Mouse (Mus musculus): ENCODE results near the gene Gm6034. TPM values are rescaled to one million over a fixed set of nuclear protein-coding genes. Genes with fewer than 3 reads are reported as not detected.

Gm6034 gene
- polyA plus RNA-seq (2014; fragmentation: Illumina TruSeq; extraction: RNeasy Lipid Tissue Mini Kit (QIAGEN cat#74804); ENCODE audit: low read depth, low replicate concordance): not detected

DNA sequence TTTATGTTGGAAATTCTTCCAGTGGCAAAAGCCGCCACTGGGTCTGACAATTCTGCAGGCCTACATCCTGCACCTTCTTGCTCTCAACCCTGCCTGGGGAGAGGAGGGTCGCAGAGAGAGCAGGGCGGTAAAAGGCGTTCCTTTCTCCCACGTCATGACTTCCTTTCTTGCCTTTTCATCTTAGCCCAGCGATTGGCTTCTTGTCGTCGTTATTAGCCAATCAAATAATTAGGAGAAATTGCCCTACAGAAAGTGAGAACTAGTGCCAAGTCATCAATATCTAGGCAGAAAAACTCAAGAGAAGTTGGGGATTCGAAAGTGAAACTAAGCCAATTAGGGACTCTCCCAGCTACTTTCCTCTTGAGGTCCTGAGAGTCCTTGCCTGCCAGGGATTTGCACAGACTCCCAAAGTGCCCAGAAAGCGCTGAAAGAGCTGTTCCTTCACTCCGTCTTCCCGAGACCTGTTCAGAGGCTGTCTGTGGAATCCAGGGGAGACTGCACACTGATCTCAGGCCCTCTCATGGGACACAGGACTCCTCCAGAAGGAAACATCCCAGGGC lies at the start of gene Gm6034, which contains the start of gene H2-T22:
Gene Gm6034 (plus strand): TSS at position 352 of the 560 bp plus-strand sequence.
Gene H2-T22 (minus strand): TSS at position 138 of the 560 bp plus-strand sequence.

DNA sequence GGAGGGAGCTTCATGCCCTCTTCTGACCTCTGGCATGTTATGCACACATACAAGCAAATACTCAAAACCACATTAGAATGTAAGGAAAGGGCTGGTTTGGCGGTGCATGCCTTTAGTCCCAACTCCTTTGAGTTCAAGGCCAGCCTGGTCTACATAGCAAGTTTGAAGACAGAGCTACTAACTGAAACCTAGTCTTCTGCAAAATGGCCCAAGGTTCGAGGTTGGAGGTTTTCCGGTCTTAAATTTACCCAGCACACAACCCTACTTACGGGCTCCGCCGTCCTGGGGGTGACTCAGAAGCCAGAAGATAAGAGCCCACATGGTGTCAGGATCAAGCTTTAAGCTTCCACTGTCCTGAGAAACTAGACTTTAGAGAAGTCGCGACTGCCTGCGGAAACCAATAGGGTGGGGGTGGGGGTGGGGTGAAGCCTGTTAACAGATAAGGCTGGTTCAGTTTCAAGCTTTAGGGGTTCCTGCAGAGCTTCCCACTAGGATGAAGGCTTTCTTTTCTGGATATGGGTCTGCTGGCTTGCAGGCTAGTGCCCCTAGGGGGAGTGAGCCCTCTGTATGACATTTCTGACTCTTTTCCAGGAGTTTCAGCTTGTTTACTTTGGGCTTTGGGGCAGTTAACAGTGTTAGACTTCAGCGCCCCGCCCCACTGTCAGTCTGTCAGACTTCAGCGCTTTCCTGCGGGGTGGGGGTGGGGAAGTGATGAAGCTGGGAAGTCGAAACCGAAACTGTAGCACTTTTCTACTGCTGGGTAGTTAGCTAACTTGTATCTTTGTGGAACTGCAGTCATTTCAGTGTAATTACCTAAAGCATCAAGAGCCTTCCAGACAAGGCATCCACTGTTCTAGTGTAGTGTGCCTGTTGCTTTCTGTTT lies 22.3 kb upstream of the Gm6034 start, which contains the start of gene H2-T24:
Gene H2-T24 (minus strand): TSS at position 370 of the 883 bp plus-strand sequence.

DNA sequence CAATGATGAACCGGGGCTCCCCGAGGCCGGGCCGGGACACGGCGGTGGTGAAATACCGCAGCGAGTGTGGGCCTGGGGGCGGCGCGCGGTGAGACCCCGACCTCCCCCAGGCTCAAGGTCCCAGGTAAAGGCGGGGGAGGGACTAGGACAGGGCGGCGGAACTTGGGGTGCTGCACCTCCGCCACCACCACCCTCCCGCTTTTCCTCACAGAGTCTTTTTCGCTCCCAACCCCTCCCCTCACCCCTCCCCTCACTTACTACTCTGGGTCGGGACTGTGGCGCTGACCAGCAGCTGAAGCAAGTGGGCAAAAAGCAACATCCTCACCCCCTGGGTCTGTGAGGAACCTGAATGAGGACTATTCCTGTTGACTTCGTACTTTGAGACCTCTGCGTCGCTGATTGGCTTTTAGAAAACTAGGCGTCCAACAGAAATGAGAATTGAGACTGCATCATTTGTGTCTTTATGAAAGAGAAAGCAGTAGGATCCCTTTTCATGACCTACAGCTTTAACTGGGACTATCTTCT lies 10.3 kb upstream of the Gm6034 start, which contains the start of gene H2-T23:
Gene H2-T23 (minus strand): TSS at position 505 of the 525 bp plus-strand sequence.

DNA sequence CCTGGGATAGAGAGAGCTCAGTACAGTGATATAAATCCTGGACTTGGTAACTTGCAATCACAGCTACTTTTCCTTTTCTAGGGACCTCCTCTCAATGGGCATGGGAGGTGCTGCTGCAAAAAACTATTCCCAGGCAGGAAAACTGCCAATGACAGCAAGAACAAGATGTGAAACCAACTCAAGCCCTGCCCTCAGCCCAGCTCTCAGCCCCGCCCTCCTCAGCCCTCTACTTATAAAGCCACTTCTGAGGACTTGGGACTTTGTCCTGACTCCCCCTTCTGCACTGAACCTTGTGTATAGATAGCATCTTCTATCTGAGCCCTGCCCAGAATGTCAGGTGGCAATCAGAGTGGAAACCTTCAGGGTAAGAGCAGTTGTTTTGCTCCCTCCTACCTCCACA lies 15.6 kb downstream of the Gm6034 start, which contains the start of gene Gm11127:
Gene Gm11127 (minus strand): TSS at position 10 of the 400 bp plus-strand sequence.

Other genes with a start within 250 kb of the Gm6034 start
- gene Ier3, start 221.3 kb upstream of the Gm6034 start, polyA plus RNA-seq (2014; fragmentation: Illumina TruSeq; extraction: RNeasy Lipid Tissue Mini Kit (QIAGEN cat#74804); ENCODE audit: low read depth, low replicate concordance): 0.85 TPM
- gene Flot1, start 219.7 kb upstream of the Gm6034 start, polyA plus RNA-seq (2014; fragmentation: Illumina TruSeq; extraction: RNeasy Lipid Tissue Mini Kit (QIAGEN cat#74804); ENCODE audit: low read depth, low replicate concordance): 3.9 TPM
- 13.4 TPM for gene Tubb5, start 204.7 kb upstream of the Gm6034 start, polyA plus RNA-seq (2014; fragmentation: Illumina TruSeq; extraction: RNeasy Lipid Tissue Mini Kit (QIAGEN cat#74804); ENCODE audit: low read depth, low replicate concordance)
- 4.7 TPM for gene Mdc1, start 201.4 kb upstream of the Gm6034 start, polyA plus RNA-seq (2014; fragmentation: Illumina TruSeq; extraction: RNeasy Lipid Tissue Mini Kit (QIAGEN cat#74804); ENCODE audit: low read depth, low replicate concordance)
- 0.34 TPM for gene Nrm, start 181.6 kb upstream of the Gm6034 start, polyA plus RNA-seq (2014; fragmentation: Illumina TruSeq; extraction: RNeasy Lipid Tissue Mini Kit (QIAGEN cat#74804); ENCODE audit: low read depth, low replicate concordance)
- gene Ppp1r18, start 177.4 kb upstream of the Gm6034 start, polyA plus RNA-seq (2014; fragmentation: Illumina TruSeq; extraction: RNeasy Lipid Tissue Mini Kit (QIAGEN cat#74804); ENCODE audit: low read depth, low replicate concordance): 1.1 TPM
- gene Dhx16, start 163.1 kb upstream of the Gm6034 start, polyA plus RNA-seq (2014; fragmentation: Illumina TruSeq; extraction: RNeasy Lipid Tissue Mini Kit (QIAGEN cat#74804); ENCODE audit: low read depth, low replicate concordance): 39.3 TPM
- gene 2310061I04Rik, start 145.5 kb upstream of the Gm6034 start, polyA plus RNA-seq (2014; fragmentation: Illumina TruSeq; extraction: RNeasy Lipid Tissue Mini Kit (QIAGEN cat#74804); ENCODE audit: low read depth, low replicate concordance): 17.0 TPM
- gene Atat1, start 132.9 kb upstream of the Gm6034 start, polyA plus RNA-seq (2014; fragmentation: Illumina TruSeq; extraction: RNeasy Lipid Tissue Mini Kit (QIAGEN cat#74804); ENCODE audit: low read depth, low replicate concordance): 10.3 TPM
- 25.6 TPM for gene Mrps18b, start 126.6 kb upstream of the Gm6034 start, polyA plus RNA-seq (2014; fragmentation: Illumina TruSeq; extraction: RNeasy Lipid Tissue Mini Kit (QIAGEN cat#74804); ENCODE audit: low read depth, low replicate concordance)
- gene Ppp1r10, start 126.5 kb upstream of the Gm6034 start, polyA plus RNA-seq (2014; fragmentation: Illumina TruSeq; extraction: RNeasy Lipid Tissue Mini Kit (QIAGEN cat#74804); ENCODE audit: low read depth, low replicate concordance): 12.4 TPM
- gene Abcf1, start 73.2 kb upstream of the Gm6034 start, polyA plus RNA-seq (2014; fragmentation: Illumina TruSeq; extraction: RNeasy Lipid Tissue Mini Kit (QIAGEN cat#74804); ENCODE audit: low read depth, low replicate concordance): 15.0 TPM
- 1.5 TPM for gene Gnl1, start 63.1 kb upstream of the Gm6034 start, polyA plus RNA-seq (2014; fragmentation: Illumina TruSeq; extraction: RNeasy Lipid Tissue Mini Kit (QIAGEN cat#74804); ENCODE audit: low read depth, low replicate concordance)
- gene Prr3, start 62.7 kb upstream of the Gm6034 start, polyA plus RNA-seq (2014; fragmentation: Illumina TruSeq; extraction: RNeasy Lipid Tissue Mini Kit (QIAGEN cat#74804); ENCODE audit: low read depth, low replicate concordance): 1.4 TPM
- gene H2-T24, start 22.4 kb upstream of the Gm6034 start, polyA plus RNA-seq (2014; fragmentation: Illumina TruSeq; extraction: RNeasy Lipid Tissue Mini Kit (QIAGEN cat#74804); ENCODE audit: low read depth, low replicate concordance): 3.9 TPM
- 29.7 TPM for gene H2-T23, start 10.1 kb upstream of the Gm6034 start, polyA plus RNA-seq (2014; fragmentation: Illumina TruSeq; extraction: RNeasy Lipid Tissue Mini Kit (QIAGEN cat#74804); ENCODE audit: low read depth, low replicate concordance)
- 46.2 TPM for gene H2-T22, start 214 bp upstream of the Gm6034 start, polyA plus RNA-seq (2014; fragmentation: Illumina TruSeq; extraction: RNeasy Lipid Tissue Mini Kit (QIAGEN cat#74804); ENCODE audit: low read depth, low replicate concordance)
- not detected for gene Gm11127, start 15.4 kb downstream of the Gm6034 start, polyA plus RNA-seq (2014; fragmentation: Illumina TruSeq; extraction: RNeasy Lipid Tissue Mini Kit (QIAGEN cat#74804); ENCODE audit: low read depth, low replicate concordance)
- not detected for gene Gm19684, start 78.7 kb downstream of the Gm6034 start, polyA plus RNA-seq (2014; fragmentation: Illumina TruSeq; extraction: RNeasy Lipid Tissue Mini Kit (QIAGEN cat#74804); ENCODE audit: low read depth, low replicate concordance)
- not detected for gene Gm7030, start 86.5 kb downstream of the Gm6034 start, polyA plus RNA-seq (2014; fragmentation: Illumina TruSeq; extraction: RNeasy Lipid Tissue Mini Kit (QIAGEN cat#74804); ENCODE audit: low read depth, low replicate concordance)
- gene Gm8909, start 125.6 kb downstream of the Gm6034 start, polyA plus RNA-seq (2014; fragmentation: Illumina TruSeq; extraction: RNeasy Lipid Tissue Mini Kit (QIAGEN cat#74804); ENCODE audit: low read depth, low replicate concordance): not detected
- gene H2-T3, start 147.3 kb downstream of the Gm6034 start, polyA plus RNA-seq (2014; fragmentation: Illumina TruSeq; extraction: RNeasy Lipid Tissue Mini Kit (QIAGEN cat#74804); ENCODE audit: low read depth, low replicate concordance): not detected
- gene Rpp21, start 215.1 kb downstream of the Gm6034 start, polyA plus RNA-seq (2014; fragmentation: Illumina TruSeq; extraction: RNeasy Lipid Tissue Mini Kit (QIAGEN cat#74804); ENCODE audit: low read depth, low replicate concordance): 2.5 TPM
- 9.3 TPM for gene Trim39, start 229.3 kb downstream of the Gm6034 start, polyA plus RNA-seq (2014; fragmentation: Illumina TruSeq; extraction: RNeasy Lipid Tissue Mini Kit (QIAGEN cat#74804); ENCODE audit: low read depth, low replicate concordance)
- gene H2-M10.2, start 243.5 kb downstream of the Gm6034 start, polyA plus RNA-seq (2014; fragmentation: Illumina TruSeq; extraction: RNeasy Lipid Tissue Mini Kit (QIAGEN cat#74804); ENCODE audit: low read depth, low replicate concordance): not detected

Data from liver, adult 10 weeks (tissue).